Mouse (Mus musculus): Measurements from ENCODE around the gene Syt14. TPM values are rescaled to one million over a fixed set of nuclear protein-coding genes. Genes with fewer than 3 reads are reported as not detected.

Syt14 gene
- polyA plus RNA-seq, 1 experiment, result 14.7 TPM

DNA sequence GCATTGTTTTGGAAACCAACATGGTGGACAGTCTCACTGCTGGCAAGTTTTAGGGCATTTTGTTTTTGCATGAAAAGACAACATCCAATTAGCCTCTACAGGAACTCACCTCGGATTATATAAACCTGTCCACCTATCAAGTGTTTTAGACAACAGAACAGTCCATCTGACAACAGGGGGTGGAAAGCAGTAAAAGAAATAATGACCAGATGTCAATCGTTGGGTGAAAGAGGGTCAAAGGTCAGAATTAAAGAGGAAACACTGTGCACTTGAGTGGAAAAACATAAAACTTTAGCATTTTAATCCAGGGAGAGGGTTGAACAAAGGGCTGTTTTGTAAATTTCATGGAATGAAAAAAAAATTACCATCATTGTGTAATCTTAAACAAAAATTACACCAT lies 136.8 kb downstream of the Syt14 start:
- no peak overlapping the region for H3K4me3 ChIP-seq (ENCODE audit: low read depth, low read length)
- H3K36me3 ChIP-seq (ENCODE audit: control insufficient read depth, insufficient read depth, low read length, poor library complexity, severe bottlenecking), result no peaks in the 10 kb centered on the region
- no peak overlapping the region for H3K27ac ChIP-seq (ENCODE audit: insufficient read depth, low read length)
- no peaks in the 10 kb centered on the region for H3K27me3 ChIP-seq (ENCODE audit: control insufficient read depth, insufficient read depth, low read length, poor library complexity, severe bottlenecking)
- no peaks in the 10 kb centered on the region for H3K4me1 ChIP-seq (ENCODE audit: control insufficient read depth, insufficient read depth, low read length)
- no peak for TF ChIP-seq EP300 (IDR thresholded peaks at IDR 0.05; ENCODE audit: insufficient read depth, low read depth, low read length)
- TF ChIP-seq POLR2A (IDR thresholded peaks at IDR 0.05; ENCODE audit: insufficient read depth, low read length), result no peak
- TF ChIP-seq CTCF (IDR thresholded peaks at IDR 0.05; ENCODE audit: low read depth, low read length), result no peak
- H3K9me3 ChIP-seq (replicated peaks; ENCODE audit: control insufficient read depth, insufficient read depth, low read length, poor library complexity, severe bottlenecking), result no peaks in the 10 kb centered on the region
- H3K9ac ChIP-seq (ENCODE audit: low read depth, poor library complexity, severe bottlenecking), result no peak overlapping the region

DNA sequence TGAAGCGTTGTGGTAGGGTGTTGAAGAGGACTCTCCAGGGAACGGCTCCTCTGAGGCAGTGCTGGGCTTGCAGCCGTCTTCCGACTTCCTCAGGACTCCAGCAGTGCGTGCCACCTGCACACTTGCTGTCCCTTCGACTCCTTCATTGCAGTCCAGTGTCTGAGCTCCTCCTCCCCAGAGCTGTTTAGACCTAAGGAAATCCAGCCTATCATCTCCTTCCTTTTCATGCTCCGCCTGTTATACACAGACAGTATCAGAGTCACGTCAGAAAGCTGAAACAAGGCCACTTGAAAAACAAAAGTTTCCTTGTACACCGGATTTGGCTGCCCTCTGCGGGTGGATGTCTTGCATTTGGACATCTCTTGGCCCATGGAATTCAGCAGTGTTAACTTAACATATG lies 138.4 kb downstream of the Syt14 start:
- Histone ChIP-seq H3K4me1 (ENCODE audit: control insufficient read depth, insufficient read depth, low read length) (no peaks in the 10 kb centered on the region), H3K4me3 (ENCODE audit: low read depth, low read length) (no peak overlapping the region), H3K36me3 (ENCODE audit: control insufficient read depth, insufficient read depth, low read length, poor library complexity, severe bottlenecking) (no peaks in the 10 kb centered on the region), H3K9me3 (replicated peaks; ENCODE audit: control insufficient read depth, insufficient read depth, low read length, poor library complexity, severe bottlenecking) (no peaks in the 10 kb centered on the region), H3K9ac (ENCODE audit: low read depth, poor library complexity, severe bottlenecking) (no peak overlapping the region), H3K27me3 (ENCODE audit: control insufficient read depth, insufficient read depth, low read length, poor library complexity, severe bottlenecking) (no peaks in the 10 kb centered on the region), H3K27ac (ENCODE audit: insufficient read depth, low read length) (no peak overlapping the region)
- TF ChIP-seq POLR2A (IDR thresholded peaks at IDR 0.05; ENCODE audit: insufficient read depth, low read length), result no peak

DNA sequence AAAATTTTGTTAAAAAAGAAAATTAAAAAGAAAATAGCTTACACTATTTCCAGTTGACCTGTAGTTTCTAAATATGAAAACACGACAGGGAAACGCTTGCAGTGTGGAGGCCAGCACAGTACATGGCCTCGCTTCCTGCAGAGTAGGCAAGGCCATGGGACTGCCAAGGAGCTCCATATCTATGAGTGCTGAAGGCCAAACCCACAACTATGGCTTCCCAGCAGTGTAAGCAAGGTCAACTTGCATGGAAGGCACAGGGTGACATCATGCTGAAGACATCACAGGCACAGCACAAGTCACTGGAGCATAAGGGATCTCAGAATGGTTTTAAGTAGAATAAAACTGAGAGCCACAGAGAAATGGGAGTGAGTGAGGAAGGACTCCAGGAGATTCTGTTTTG lies 139.5 kb downstream of the Syt14 start:
- Histone ChIP-seq H3K9me3 (replicated peaks; ENCODE audit: control insufficient read depth, insufficient read depth, low read length, poor library complexity, severe bottlenecking) (no peaks in the 10 kb centered on the region), H3K9ac (ENCODE audit: low read depth, poor library complexity, severe bottlenecking) (no peak overlapping the region), H3K27ac (ENCODE audit: insufficient read depth, low read length) (no peak overlapping the region), H3K4me3 (ENCODE audit: low read depth, low read length) (no peak overlapping the region), H3K36me3 (ENCODE audit: control insufficient read depth, insufficient read depth, low read length, poor library complexity, severe bottlenecking) (no peaks in the 10 kb centered on the region), H3K4me1 (ENCODE audit: control insufficient read depth, insufficient read depth, low read length) (no peaks in the 10 kb centered on the region), H3K27me3 (ENCODE audit: control insufficient read depth, insufficient read depth, low read length, poor library complexity, severe bottlenecking) (no peaks in the 10 kb centered on the region)
- no peak for TF ChIP-seq POLR2A (IDR thresholded peaks at IDR 0.05; ENCODE audit: insufficient read depth, low read length)
- TF ChIP-seq EP300 (IDR thresholded peaks at IDR 0.05; ENCODE audit: insufficient read depth, low read depth, low read length), result no peak
- TF ChIP-seq CTCF (IDR thresholded peaks at IDR 0.05; ENCODE audit: low read depth, low read length), result no peak

GRCm38 (mm10) chr1:192890716-192891115 lies 144.9 kb downstream of the Syt14 start:
- no peak for TF ChIP-seq CTCF (IDR thresholded peaks at IDR 0.05; ENCODE audit: low read depth, low read length)
- no peak for TF ChIP-seq POLR2A (IDR thresholded peaks at IDR 0.05; ENCODE audit: insufficient read depth, low read length)
- TF ChIP-seq EP300 (IDR thresholded peaks at IDR 0.05; ENCODE audit: insufficient read depth, low read depth, low read length), result no peak
- Histone ChIP-seq H3K36me3 (ENCODE audit: control insufficient read depth, insufficient read depth, low read length, poor library complexity, severe bottlenecking) (no peaks in the 10 kb centered on the region), H3K4me1 (ENCODE audit: control insufficient read depth, insufficient read depth, low read length) (no peaks in the 10 kb centered on the region), H3K27ac (ENCODE audit: insufficient read depth, low read length) (no peak overlapping the region), H3K9me3 (replicated peaks; ENCODE audit: control insufficient read depth, insufficient read depth, low read length, poor library complexity, severe bottlenecking) (no peaks in the 10 kb centered on the region), H3K27me3 (ENCODE audit: control insufficient read depth, insufficient read depth, low read length, poor library complexity, severe bottlenecking) (no peaks in the 10 kb centered on the region), H3K9ac (ENCODE audit: low read depth, poor library complexity, severe bottlenecking) (no peak overlapping the region), H3K4me3 (ENCODE audit: low read depth, low read length) (no peak overlapping the region)

DNA sequence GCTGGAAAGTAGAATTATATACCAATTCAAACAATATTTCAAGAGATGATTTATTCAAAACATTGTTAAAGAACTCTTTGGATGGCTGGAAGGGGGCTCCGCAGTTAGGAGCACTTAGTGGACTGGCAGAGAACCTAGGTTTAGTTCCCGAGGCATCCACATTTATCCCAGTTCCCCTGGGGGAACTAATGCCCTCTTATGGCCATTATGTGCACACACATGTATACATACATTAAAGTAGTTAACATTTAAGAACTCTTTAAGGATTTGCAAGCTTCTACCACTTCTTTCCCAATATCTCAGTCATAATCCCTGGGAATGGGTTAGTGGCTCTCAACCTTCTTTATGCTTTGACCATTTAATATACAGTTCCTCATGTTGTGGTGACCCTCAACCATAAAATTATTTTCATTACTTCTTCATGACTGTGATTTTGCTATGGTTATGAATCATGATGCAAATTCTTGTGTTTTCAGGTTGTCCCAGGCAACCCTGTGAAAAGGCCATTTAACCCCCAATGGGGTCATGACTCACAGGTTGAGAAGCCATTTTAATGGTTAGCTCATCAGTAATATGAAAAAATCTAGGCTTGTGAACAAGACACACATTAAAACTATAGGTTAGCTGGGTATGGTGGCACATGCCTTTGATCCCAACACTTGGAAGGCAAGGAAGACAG lies 152.8 kb downstream of the Syt14 start:
- Histone ChIP-seq H3K27ac (ENCODE audit: insufficient read depth, low read length) (no peak overlapping the region), H3K9me3 (replicated peaks; ENCODE audit: control insufficient read depth, insufficient read depth, low read length, poor library complexity, severe bottlenecking) (no peaks in the 10 kb centered on the region), H3K36me3 (ENCODE audit: control insufficient read depth, insufficient read depth, low read length, poor library complexity, severe bottlenecking) (no peaks in the 10 kb centered on the region), H3K4me3 (ENCODE audit: low read depth, low read length) (no peak overlapping the region), H3K9ac (ENCODE audit: low read depth, poor library complexity, severe bottlenecking) (no peak overlapping the region), H3K27me3 (ENCODE audit: control insufficient read depth, insufficient read depth, low read length, poor library complexity, severe bottlenecking) (no peaks in the 10 kb centered on the region), H3K4me1 (ENCODE audit: control insufficient read depth, insufficient read depth, low read length) (no peaks in the 10 kb centered on the region)
- TF ChIP-seq CTCF (IDR thresholded peaks at IDR 0.05; ENCODE audit: low read depth, low read length), result no peak
- no peak for TF ChIP-seq POLR2A (IDR thresholded peaks at IDR 0.05; ENCODE audit: insufficient read depth, low read length)
- TF ChIP-seq EP300 (IDR thresholded peaks at IDR 0.05; ENCODE audit: insufficient read depth, low read depth, low read length), result no peak

- Histone ChIP-seq H3K4me3 (ENCODE audit: low read depth, low read length) (no peak overlapping the region), H3K9me3 (replicated peaks; ENCODE audit: control insufficient read depth, insufficient read depth, low read length, poor library complexity, severe bottlenecking) (no peaks in the 10 kb centered on the region), H3K36me3 (ENCODE audit: control insufficient read depth, insufficient read depth, low read length, poor library complexity, severe bottlenecking) (no peaks in the 10 kb centered on the region), H3K27me3 (ENCODE audit: control insufficient read depth, insufficient read depth, low read length, poor library complexity, severe bottlenecking) (no peaks in the 10 kb centered on the region), H3K27ac (ENCODE audit: insufficient read depth, low read length) (no peak overlapping the region), H3K4me1 (ENCODE audit: control insufficient read depth, insufficient read depth, low read length) (no peaks in the 10 kb centered on the region), H3K9ac (ENCODE audit: low read depth, poor library complexity, severe bottlenecking) (no peak overlapping the region)
- TF ChIP-seq CTCF (IDR thresholded peaks at IDR 0.05; ENCODE audit: low read depth, low read length) (no peak), EP300 (IDR thresholded peaks at IDR 0.05; ENCODE audit: insufficient read depth, low read depth, low read length) (no peak), POLR2A (IDR thresholded peaks at IDR 0.05; ENCODE audit: insufficient read depth, low read length) (no peak)
Observed at GRCm38 (mm10) chr1:192880130-192880529, 155.4 kb downstream of the Syt14 start.
